ENCODE assay signal across 9 mouse cellular contexts in genomic region chr6:145120787-145121589, GRCm38 (mm10). TPM values are rescaled to one million over a fixed set of nuclear protein-coding genes. Genes with fewer than 3 reads are reported as not detected.
DNase-seq lines count a peak whose midpoint lies in the region; ATAC-seq lines count a peak whose summit lies in the region.
"Had no signal": no experiment of that assay in that cellular context is flagged by ENCODE, and none has a peak within 500 bp of the region (broad histone marks: within the 10 kb centered on the region; RNA-seq: fewer than 3 reads in every experiment).

No protein-coding gene starts in this region.

- H3K4me1 ChIP-seq in hindbrain, embryonic 11.5 days (replicated peaks; ENCODE audit: control insufficient read depth, insufficient read depth, low read length): peaks cover 3% of the 10 kb centered on the region; the same call in 1 of the 2 replicates

- H3K9me3 ChIP-seq in hindbrain, embryonic 11.5 days (ENCODE audit: control insufficient read depth, low read length): no peaks in the 10 kb centered on the region

- WGBS in hindbrain, embryonic 11.5 days: 49% methylated on average over 18 of the region's 18 CpGs

- no peaks in the 10 kb centered on the region for H3K36me3 ChIP-seq in hindbrain, embryonic 11.5 days (ENCODE audit: control insufficient read depth, insufficient read depth, low read length)

- H3K9ac ChIP-seq in hindbrain, embryonic 11.5 days (ENCODE audit: low read depth, low read length): no peak overlapping the region

- no peaks in the 10 kb centered on the region for H3K27me3 ChIP-seq in hindbrain, embryonic 11.5 days (ENCODE audit: control insufficient read depth, insufficient read depth, low read length)

- no peak overlapping the region for H3K4me3 ChIP-seq in hindbrain, embryonic 11.5 days (ENCODE audit: low read depth, low read length)

- peak; percentile 41 for DNase-seq in adrenal gland, adult 2 months
- DNase-seq in adrenal gland, postnatal 25 days: no peak
- peak; percentile 39 for DNase-seq in spleen, adult 12 weeks (ENCODE audit: low spot score)
- no peak for DNase-seq in spleen, postnatal 14 days (ENCODE audit: low spot score in 2 of 2)
- peak; percentile 31 for DNase-seq in heart, postnatal 4 days
- DNase-seq in gastrocnemius, postnatal 4 days (ENCODE audit: low spot score in 2 of 2): no peak
- no peak for DNase-seq in hindbrain, embryonic 11.5 days (ENCODE audit: low spot score)

- ATAC-seq in neutrophil, adult 5-6 weeks (ENCODE audit: extremely low read depth, insufficient number of reproducible peaks, low FRiP score, poor library complexity, severe bottlenecking): peak; percentile 18; the same call in 1 of the 2 replicates
- no peak for ATAC-seq in hindbrain, embryonic 11.5 days (ENCODE audit: low FRiP score)

- no peak overlapping the region for H3K27ac ChIP-seq in hindbrain, embryonic 11.5 days (ENCODE audit: low read depth, low read length)

- no peak overlapping the region for H3K4me2 ChIP-seq in hindbrain, embryonic 11.5 days (replicated peaks; ENCODE audit: low read depth, low read length)

RNA-seq across cellular contexts. Expression of gene Lrmp, which starts 5.5 kb away (rescaled TPM):
- 1 to 10 TPM; 2.6 to 3.0 TPM for total RNA-seq in adrenal gland, adult 2 months (2021)
- polyA plus RNA-seq in adrenal gland, adult 2 months (2012; rRNA removed): 7.7 and 8.6 TPM in 2 replicates
- total RNA-seq in adrenal gland, postnatal 25 days (2021): 2.4 and 4.9 TPM in 2 replicates
- 1 to 10 TPM; 1.2 to 2.0 TPM for total RNA-seq in heart, postnatal 4 days (2021)
- 261 and 300 TPM in 2 replicates for total RNA-seq in neutrophil, adult 5-6 weeks (2017)
- total RNA-seq in gastrocnemius, postnatal 4 days (2021): 1 to 10 TPM; 4.1 to 4.6 TPM
- polyA plus RNA-seq in hindbrain, embryonic 11.5 days (2014; fragmentation: Nextera tagmentation; extraction: Ambion mirVana): 1.5 and 2.6 TPM in 2 replicates
- polyA plus RNA-seq: C2C12 had no signal

RNA-seq across cellular contexts. Expression of gene Bcat1, which starts 45.0 kb away (rescaled TPM):
- 10 to 100 TPM; 11.4 to 34.6 TPM for total RNA-seq in adrenal gland, adult 2 months (2021)
- 0.48 and 0.57 TPM in 2 replicates for polyA plus RNA-seq in adrenal gland, adult 2 months (2012; rRNA removed)
- 13.4 and 15.8 TPM in 2 replicates for total RNA-seq in adrenal gland, postnatal 25 days (2021)
- 1 to 10 TPM; 2.4 to 2.9 TPM for total RNA-seq in heart, postnatal 4 days (2021)
- not detected in 2 replicates for total RNA-seq in neutrophil, adult 5-6 weeks (2017)
- 10 to 100 TPM; 18.9 to 23.5 TPM for total RNA-seq in gastrocnemius, postnatal 4 days (2021)
- polyA plus RNA-seq in hindbrain, embryonic 11.5 days (2014; fragmentation: Nextera tagmentation; extraction: Ambion mirVana): 116 and 135 TPM in 2 replicates

Comparison
In these comparisons a context has a peak if more than half of its experiments do, and no peak if none do; other contexts are left out.
1. DNase-seq: peak in adrenal gland, adult 2 months (single experiment), spleen, adult 12 weeks (single experiment) and heart, postnatal 4 days (single experiment); none in adrenal gland, postnatal 25 days (single experiment), spleen, postnatal 14 days (0 of 2), gastrocnemius, postnatal 4 days (0 of 2) and hindbrain, embryonic 11.5 days (single experiment).
2. RNA of gene Lrmp, which starts 5.5 kb away (total RNA-seq): 261 to 300 TPM in neutrophil, adult 5-6 weeks; 2.4 to 4.9 TPM in adrenal gland, postnatal 25 days, 4.1 to 4.6 TPM in gastrocnemius, postnatal 4 days, 2.6 to 3.0 TPM in adrenal gland, adult 2 months and 1.2 to 2.0 TPM in heart, postnatal 4 days; every median in the first group is over 10 times any median in the second.